Mouse (Mus musculus) heart, embryonic 13.5 days (tissue): Measurements from ENCODE around the gene Shroom3. TPM values are rescaled to one million over a fixed set of nuclear protein-coding genes. Genes with fewer than 3 reads are reported as not detected.
A peak's percentile ranks its signal among the peaks of the same experiment; 100 is the strongest.

Experiments used
- ATAC-seq: fragments of 200-750 bp; cut with Nextera tagmentation; 2 replicates; pipeline ENCODE4 v1.8.0; 2017; ENCODE audit warnings: moderate TSS enrichment; ENCODE audit not compliant: insufficient number of reproducible peaks, low FRiP score, low TSS enrichment; ENCODE audit errors: extremely low read depth
- H3K27ac ChIP-seq: fragments of 300-500 bp; sonication (generic); replicated peaks from 2 replicates; pipeline ENCODE4 v1.5.1; 2015; ENCODE audit warnings: moderate library complexity, mild to moderate bottlenecking, inconsistent platforms
- H3K27me3 ChIP-seq: fragments of 300-500 bp; sonication (generic); replicated peaks from 2 replicates; pipeline ENCODE4 v1.6.1; 2015; ENCODE audit warnings: mild to moderate bottlenecking, inconsistent platforms
- H3K36me3 ChIP-seq: fragments of 300-500 bp; sonication (generic); 2 replicates; pipeline ENCODE4 v1.6.1; 2015; ENCODE audit warnings: mild to moderate bottlenecking, inconsistent platforms
- H3K4me1 ChIP-seq: fragments of 300-500 bp; sonication (generic); 2 replicates; pipeline ENCODE4 v1.6.1; 2015; ENCODE audit warnings: inconsistent platforms
- H3K4me2 ChIP-seq: fragments of 300-500 bp; sonication (generic); 2 replicates; pipeline ENCODE4 v1.6.1; 2015; ENCODE audit warnings: inconsistent platforms, mild to moderate bottlenecking, moderate library complexity
- H3K4me3 ChIP-seq: fragments of 300-500 bp; sonication (generic); 2 replicates; pipeline ENCODE4 v1.5.1; 2015; ENCODE audit warnings: moderate library complexity, mild to moderate bottlenecking, inconsistent platforms
- H3K9ac ChIP-seq: fragments of 300-500 bp; sonication (generic); 2 replicates; pipeline ENCODE4 v1.6.1; 2015; ENCODE audit warnings: inconsistent platforms, mild to moderate bottlenecking, moderate library complexity
- H3K9me3 ChIP-seq: fragments of 300-500 bp; sonication (generic); 2 replicates; pipeline ENCODE4 v1.6.1; 2016; ENCODE audit warnings: inconsistent platforms
- WGBS: fragments of 180-500 bp; shearing (Covaris S2); methylation state at CpG from one replicate; pipeline ENCODE4 v1.1.7; 2015; ENCODE audit warnings: mixed read lengths; 5-methylcytosine and 5-hydroxymethylcytosine counted together
- polyA plus RNA-seq: library from polyadenylated mRNA; unstranded; fragments of >200 nt; fragmentation: Nextera tagmentation; extraction: Ambion mirVana; gene quantifications from 2 replicates; pipeline ENCODE4 v1.2.1, GENCODE M21; 2015

Gene Shroom3
- polyA plus RNA-seq, 1 experiment from 2014 or later, result 10.3 TPM

DNA sequence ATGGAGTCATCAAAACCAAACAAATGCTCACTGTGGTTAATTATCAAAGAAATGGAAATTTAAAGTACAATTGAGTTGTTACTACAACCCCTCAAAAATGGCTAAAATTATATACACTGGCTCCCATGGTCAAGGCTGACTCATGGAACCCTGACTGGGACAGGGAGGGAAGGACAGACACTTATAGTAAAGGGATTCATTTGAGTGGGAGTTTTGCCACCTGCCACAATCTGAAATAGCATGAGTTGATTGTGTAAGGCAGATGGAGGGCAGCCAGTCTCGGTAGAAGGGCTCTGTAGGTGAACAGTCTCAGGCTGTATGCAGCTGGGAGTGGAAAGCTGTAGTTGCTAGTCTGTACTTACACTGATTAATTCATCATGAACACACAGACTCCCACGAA is 297.6 kb downstream of the Shroom3 start:
- Histone ChIP-seq H3K4me3 (no peak overlapping the region), H3K9ac (no peak overlapping the region), H3K4me1 (peaks cover 5% of the 10 kb centered on the region; the same call in 1 of the 2 replicates), H3K27me3 (no peaks in the 10 kb centered on the region), H3K4me2 (no peak overlapping the region), H3K9me3 (no peaks in the 10 kb centered on the region), H3K27ac (no peak overlapping the region), H3K36me3 (no peaks in the 10 kb centered on the region)
- no peak for ATAC-seq
- WGBS, result 57% methylated on average over 2 of the region's 2 CpGs

DNA sequence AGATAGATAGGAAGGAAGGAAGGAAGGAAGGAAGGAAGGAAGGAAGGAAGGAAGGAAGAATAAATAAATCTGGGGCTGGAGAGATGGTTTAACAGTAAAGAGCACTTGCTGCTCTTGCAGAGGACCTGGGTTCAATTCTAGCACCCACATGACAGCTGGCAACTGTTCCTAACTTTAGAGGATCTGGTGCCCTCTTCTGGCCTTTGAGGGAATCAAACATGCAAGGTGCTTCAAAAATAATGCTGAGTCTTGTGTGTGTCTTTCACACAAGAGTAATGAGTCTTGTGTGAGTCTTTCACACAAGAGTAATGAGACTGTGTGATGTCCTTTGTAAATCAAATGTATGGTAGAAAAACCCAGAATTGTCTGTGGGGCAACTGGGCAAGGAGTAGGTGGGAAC is 299.4 kb downstream of the Shroom3 start:
- Histone ChIP-seq H3K4me1 (peaks cover 13% of the 10 kb centered on the region), H3K4me2 (no peak overlapping the region), H3K9me3 (no peaks in the 10 kb centered on the region), H3K4me3 (no peak overlapping the region), H3K27ac (no peak overlapping the region), H3K27me3 (no peaks in the 10 kb centered on the region), H3K36me3 (no peaks in the 10 kb centered on the region), H3K9ac (no peak overlapping the region)
- no peak for ATAC-seq

DNA sequence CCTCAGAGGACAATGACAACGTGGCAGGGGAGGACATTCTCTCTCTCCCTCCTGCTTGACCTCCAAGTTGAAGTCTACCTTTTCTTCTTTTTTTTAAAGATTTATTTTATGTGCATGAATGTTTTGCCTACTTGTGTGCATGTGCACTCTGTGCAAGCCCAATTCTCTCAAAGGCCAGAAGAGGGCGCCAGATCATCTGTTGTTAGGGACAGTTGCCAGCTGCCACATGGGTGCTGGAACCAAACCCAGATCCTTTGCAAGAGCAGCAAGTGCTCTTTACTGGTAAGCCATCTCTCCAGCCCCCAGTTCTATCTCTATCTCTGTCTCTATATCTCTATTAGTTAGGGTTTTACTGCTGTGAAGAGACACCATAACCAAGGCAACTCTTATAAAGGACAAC is 300.7 kb downstream of the Shroom3 start:
- H3K4me1 ChIP-seq, result peaks cover 19% of the 10 kb centered on the region
- no peak overlapping the region for H3K4me2 ChIP-seq
- H3K27ac ChIP-seq, result no peak overlapping the region
- no peak overlapping the region for H3K4me3 ChIP-seq
- ATAC-seq, result no peak
- no peaks in the 10 kb centered on the region for H3K9me3 ChIP-seq
- H3K9ac ChIP-seq, result no peak overlapping the region
- no peaks in the 10 kb centered on the region for H3K36me3 ChIP-seq
- WGBS, result 28% methylated on average over 2 of the region's 2 CpGs
- no peaks in the 10 kb centered on the region for H3K27me3 ChIP-seq

DNA sequence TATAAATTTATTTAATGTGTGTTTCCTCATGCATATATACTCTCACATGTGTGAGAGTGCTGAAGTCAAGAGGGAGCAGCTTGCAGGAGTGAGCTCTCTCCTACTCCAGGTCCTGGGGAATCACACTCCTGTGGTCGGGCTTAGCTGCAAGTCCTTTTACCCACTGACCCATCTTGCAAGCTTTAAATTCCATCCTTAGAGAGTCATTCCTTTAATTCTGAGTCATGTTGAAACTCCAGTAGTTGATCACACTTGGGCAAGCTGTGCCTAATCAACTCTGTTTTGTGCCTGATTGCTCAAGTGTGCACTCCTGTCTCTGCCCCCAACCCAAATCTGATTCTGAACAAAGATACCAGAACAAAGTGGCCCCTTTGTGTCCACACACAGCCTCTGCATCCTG is 301.5 kb downstream of the Shroom3 start:
- H3K27ac ChIP-seq, result no peak overlapping the region
- 24% methylated on average over 1 of the region's 1 CpGs for WGBS
- no peaks in the 10 kb centered on the region for H3K36me3 ChIP-seq
- no peak for ATAC-seq
- no peaks in the 10 kb centered on the region for H3K9me3 ChIP-seq
- no peaks in the 10 kb centered on the region for H3K27me3 ChIP-seq
- no peak overlapping the region for H3K4me2 ChIP-seq
- H3K4me3 ChIP-seq, result no peak overlapping the region
- H3K9ac ChIP-seq, result no peak overlapping the region
- peaks cover 20% of the 10 kb centered on the region for H3K4me1 ChIP-seq

DNA sequence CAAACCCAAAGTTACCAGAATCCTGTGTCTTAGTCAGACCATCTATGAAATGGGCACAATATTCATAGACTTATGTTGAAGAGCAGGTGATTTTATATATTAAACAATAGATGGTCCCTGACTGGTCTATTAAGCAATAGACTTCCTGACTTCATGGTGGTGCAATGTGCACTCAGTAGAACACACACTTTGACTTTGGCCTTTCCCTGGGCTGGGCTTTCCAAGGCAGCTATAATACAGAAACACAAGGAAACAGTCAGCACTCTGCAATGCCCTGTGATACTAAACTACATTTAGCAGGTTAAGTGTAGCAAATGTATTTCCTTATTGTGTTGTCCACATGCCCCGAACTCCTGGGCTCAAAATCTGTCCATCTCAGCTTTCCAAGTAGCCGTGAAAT is 302.2 kb downstream of the Shroom3 start:
- no peaks in the 10 kb centered on the region for H3K27me3 ChIP-seq
- peaks cover 20% of the 10 kb centered on the region for H3K4me1 ChIP-seq
- 80% methylated on average over 2 of the region's 2 CpGs for WGBS

DNA sequence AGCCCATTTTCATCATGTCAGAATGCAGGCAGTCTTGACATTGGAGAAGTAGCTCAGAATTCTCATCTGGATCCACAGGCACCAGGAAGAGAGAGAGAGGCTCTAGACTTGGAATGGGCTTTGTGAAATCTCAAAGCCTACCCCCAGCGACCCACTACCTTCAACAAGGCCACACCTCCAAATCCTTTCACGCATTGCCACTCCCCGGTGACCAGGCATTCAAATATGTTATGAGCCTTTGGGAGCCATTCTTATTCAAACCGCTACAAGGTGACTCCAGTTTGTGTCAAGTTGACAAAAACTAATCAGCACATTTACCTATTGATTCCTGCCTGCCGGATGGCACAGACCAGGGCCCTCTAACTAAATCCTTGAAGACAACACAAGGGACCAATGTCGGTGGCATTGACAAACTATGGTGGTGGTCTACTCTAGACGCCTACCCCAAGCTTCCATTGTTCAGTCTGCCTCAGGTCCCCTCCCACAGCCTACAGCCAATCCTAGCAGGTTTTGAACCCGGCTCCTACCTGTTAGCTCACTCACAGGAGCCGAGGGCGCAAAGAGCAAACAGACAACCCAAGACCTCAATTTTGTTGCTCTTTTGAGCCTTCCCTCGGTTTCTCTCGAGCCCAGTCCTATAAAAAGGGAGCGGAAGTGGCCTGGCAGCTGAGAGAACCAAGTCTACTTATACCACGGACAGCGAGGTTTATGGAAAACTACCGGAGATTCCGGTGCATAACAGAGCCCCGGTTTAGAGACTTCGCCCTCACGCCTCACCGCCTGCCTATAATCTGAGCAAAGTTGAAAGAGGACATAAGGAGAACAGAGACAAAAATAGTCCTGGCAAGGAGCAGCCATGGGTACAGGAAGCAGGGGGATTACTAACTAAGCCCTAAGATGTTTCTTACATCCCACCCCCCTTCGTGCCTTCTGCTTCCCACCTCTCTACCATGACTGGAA is 303.7 kb downstream of the Shroom3 start:
- no peak overlapping the region for H3K4me3 ChIP-seq
- H3K4me1 ChIP-seq, result peaks cover 23% of the 10 kb centered on the region
- H3K9me3 ChIP-seq, result no peaks in the 10 kb centered on the region
- no peak overlapping the region for H3K27ac ChIP-seq
- no peaks in the 10 kb centered on the region for H3K27me3 ChIP-seq
- WGBS, result 76% methylated on average over 22 of the region's 22 CpGs
- no peaks in the 10 kb centered on the region for H3K36me3 ChIP-seq
- no peak overlapping the region for H3K9ac ChIP-seq
- H3K4me2 ChIP-seq, result no peak overlapping the region
- ATAC-seq, result no peak

More for the DNA sequence above, 302.2 kb downstream of the Shroom3 start:
- H3K9me3 ChIP-seq, result no peaks in the 10 kb centered on the region
- no peaks in the 10 kb centered on the region for H3K36me3 ChIP-seq
- H3K9ac ChIP-seq, result no peak overlapping the region
- ATAC-seq, result no peak
- H3K4me3 ChIP-seq, result no peak overlapping the region
- no peak overlapping the region for H3K4me2 ChIP-seq
- no peak overlapping the region for H3K27ac ChIP-seq

DNA sequence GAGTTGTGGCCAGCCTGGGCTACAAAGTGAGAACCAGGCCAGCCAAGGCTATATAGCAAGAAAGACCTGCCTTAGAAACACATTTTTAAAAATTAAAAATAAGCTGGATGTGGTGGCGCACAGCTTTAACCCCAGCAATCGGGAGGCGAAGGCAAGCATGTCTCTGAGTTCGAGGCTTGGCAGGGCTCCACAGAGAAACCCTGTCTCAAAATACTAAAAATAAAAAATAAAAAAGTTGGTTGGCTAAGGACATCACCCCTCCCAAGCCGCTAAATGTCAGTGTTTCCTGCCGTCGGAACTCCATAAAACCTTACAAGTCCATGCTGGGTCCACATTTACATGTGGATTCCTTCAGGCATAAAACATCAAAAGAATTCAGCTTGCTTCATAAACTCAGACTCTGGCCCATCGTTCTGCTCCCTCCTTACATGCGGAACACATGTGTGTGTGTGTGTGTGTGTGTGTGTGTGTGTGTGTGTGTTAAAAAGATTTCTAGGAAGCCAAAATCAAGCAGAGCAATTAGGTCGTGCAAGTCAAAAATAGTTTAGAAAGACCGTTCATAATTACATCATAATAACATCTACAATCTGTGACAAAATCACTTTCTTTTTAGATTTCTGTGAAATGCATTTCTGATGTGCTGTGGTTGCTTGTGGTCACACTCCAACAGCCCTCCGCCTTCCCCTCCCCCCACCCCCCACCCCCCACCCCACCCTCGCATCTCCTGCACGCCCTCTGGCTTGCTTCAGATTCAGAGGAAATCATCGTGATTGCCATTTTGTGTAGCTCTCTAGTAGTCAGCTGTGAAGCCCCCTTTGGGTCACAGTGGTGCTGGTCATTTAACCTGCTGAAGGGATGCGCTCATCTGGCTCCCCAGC is 304.9 kb downstream of the Shroom3 start:
- H3K36me3 ChIP-seq, result no peaks in the 10 kb centered on the region
- H3K4me1 ChIP-seq, result peaks cover 26% of the 10 kb centered on the region
- H3K4me2 ChIP-seq, result no peak overlapping the region
- 60% methylated on average over 16 of the region's 16 CpGs for WGBS
- no peak overlapping the region for H3K4me3 ChIP-seq
- H3K27ac ChIP-seq, result no peak overlapping the region
- H3K9ac ChIP-seq, result no peak overlapping the region
- H3K9me3 ChIP-seq, result no peaks in the 10 kb centered on the region
- no peaks in the 10 kb centered on the region for H3K27me3 ChIP-seq
- no peak for ATAC-seq

DNA sequence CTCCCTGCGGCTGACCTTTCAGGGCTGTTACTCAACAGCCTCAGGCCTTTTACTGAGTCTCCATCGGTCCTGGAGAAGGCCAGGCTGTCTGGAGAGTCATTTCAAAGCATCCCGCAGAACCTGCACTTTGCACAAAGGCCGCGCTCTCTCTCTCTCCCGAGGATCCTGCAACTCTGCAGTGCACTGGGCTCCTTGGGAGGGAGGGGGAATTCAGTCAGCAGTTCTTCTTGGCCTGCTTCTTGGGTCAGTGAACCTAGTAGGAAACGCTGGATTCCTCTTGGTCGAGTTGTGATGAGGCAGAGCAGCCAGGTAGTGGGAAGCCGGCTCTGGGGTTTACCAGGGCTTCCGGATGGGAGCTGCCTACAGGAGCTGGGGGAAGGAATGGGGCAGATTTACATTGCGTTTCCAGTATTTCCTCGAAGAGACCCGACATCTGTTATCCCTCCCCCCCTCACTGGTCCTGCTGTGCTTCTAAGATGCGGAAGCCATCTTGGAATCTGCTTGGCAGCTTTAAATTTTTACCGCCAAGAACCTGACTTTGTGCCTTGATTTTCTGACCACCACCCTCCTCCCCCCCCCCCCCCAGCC is 305.6 kb downstream of the Shroom3 start:
- WGBS, result 46% methylated on average over 15 of the region's 15 CpGs
- H3K4me2 ChIP-seq, result no peak overlapping the region

DNA sequence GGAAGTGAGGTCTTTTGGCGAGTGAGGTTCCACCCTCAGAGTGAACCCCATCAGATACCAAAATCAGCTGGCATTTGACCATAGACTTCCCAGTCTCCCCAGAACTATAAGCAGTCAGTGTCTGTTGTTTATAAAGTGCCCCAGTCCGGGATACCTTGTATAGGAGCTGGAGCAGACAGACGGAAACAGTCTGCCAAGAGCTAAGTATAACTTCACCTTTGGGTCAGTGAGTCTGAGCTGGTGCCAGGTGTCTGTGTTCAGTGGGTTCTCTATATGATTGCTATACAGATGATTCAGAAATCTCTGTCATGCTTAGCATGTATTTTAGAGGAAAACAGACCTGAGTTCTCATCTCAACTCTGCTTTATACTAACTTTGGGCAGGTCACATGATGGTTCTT is 308.9 kb downstream of the Shroom3 start:
- H3K27ac ChIP-seq, result no peak overlapping the region; the same call in 1 of the 2 replicates

More for the DNA sequence above, 305.6 kb downstream of the Shroom3 start:
- Histone ChIP-seq H3K4me3 (no peak overlapping the region), H3K36me3 (no peaks in the 10 kb centered on the region), H3K27me3 (no peaks in the 10 kb centered on the region), H3K4me1 (peaks cover 26% of the 10 kb centered on the region), H3K27ac (no peak overlapping the region), H3K9me3 (no peaks in the 10 kb centered on the region), H3K9ac (no peak overlapping the region)
- ATAC-seq, result no peak

DNA sequence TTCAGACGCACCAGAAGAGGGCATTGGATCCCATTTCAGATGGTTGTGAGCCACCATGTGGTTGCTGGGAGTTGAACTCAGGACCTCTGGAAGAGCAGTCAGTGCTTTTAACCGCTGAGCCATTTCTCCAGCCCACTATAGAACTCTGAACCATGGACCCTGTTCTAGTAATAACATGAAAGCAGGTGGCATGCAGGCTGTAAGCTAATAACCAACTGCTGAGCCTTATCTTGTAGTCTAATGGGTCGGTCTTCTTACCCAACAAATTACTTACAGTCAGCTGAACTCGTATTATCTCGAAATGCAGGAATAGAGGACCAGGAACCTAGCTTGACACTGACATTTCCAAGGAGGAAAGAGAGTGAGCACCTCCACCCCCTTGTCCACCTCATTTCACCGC is 311.1 kb downstream of the Shroom3 start:
- Histone ChIP-seq H3K4me1 (peaks cover 44% of the 10 kb centered on the region), H3K4me2 (no peak overlapping the region), H3K9ac (no peak overlapping the region), H3K4me3 (no peak overlapping the region), H3K36me3 (no peaks in the 10 kb centered on the region), H3K27ac (no peak overlapping the region), H3K27me3 (no peaks in the 10 kb centered on the region), H3K9me3 (no peaks in the 10 kb centered on the region)
- 66% methylated on average over 6 of the region's 6 CpGs for WGBS
- no peak for ATAC-seq

More for the DNA sequence above, 308.9 kb downstream of the Shroom3 start:
- Histone ChIP-seq H3K9me3 (no peaks in the 10 kb centered on the region), H3K4me3 (no peak overlapping the region), H3K4me1 (peaks cover 36% of the 10 kb centered on the region), H3K4me2 (no peak overlapping the region), H3K36me3 (no peaks in the 10 kb centered on the region), H3K9ac (no peak overlapping the region), H3K27me3 (no peaks in the 10 kb centered on the region)
- 42% methylated on average over 3 of the region's 3 CpGs for WGBS
- ATAC-seq, result no peak

DNA sequence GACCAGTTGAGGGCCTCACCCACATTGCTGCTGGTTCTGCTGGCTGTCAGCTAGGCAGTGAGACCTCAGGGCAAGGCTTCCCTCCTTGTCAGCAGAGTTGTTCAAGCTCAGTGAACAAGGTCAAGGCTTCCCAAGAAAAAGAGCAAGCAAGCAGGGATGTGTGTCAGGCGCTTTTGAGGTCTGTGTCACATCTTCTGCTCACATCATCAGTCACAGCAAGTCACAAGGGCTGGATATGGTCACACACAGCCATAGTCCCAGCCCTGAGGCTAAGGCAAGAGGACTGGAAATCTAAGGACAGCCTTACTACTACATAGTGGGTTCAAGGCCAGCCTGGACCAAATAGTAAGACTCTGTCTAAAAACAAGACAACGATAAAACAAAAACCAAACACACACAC is 311.6 kb downstream of the Shroom3 start:
- Histone ChIP-seq H3K4me1 (peaks cover 48% of the 10 kb centered on the region), H3K27ac (0 out of 2 replicates have a peak overlapping the region, but pooled peaks have one; percentile 41), H3K4me2 (no peak overlapping the region), H3K36me3 (no peaks in the 10 kb centered on the region), H3K9me3 (no peaks in the 10 kb centered on the region), H3K9ac (no peak overlapping the region), H3K27me3 (no peaks in the 10 kb centered on the region), H3K4me3 (no peak overlapping the region)
- no peak for ATAC-seq
- 80% methylated on average over 2 of the region's 2 CpGs for WGBS
